Mouse (Mus musculus): Measurements from ENCODE around the gene Zcchc10. TPM values are rescaled to one million over a fixed set of nuclear protein-coding genes. Genes with fewer than 3 reads are reported as not detected.
"Not testable (repeated sequence)": the region's sequence is repeated elsewhere in the genome, so short reads cannot be mapped to it uniquely, and the experiment has no call there.

Gene Zcchc10
- polyA plus RNA-seq, 1 experiment from 2014 or later: 18.7 TPM

DNA sequence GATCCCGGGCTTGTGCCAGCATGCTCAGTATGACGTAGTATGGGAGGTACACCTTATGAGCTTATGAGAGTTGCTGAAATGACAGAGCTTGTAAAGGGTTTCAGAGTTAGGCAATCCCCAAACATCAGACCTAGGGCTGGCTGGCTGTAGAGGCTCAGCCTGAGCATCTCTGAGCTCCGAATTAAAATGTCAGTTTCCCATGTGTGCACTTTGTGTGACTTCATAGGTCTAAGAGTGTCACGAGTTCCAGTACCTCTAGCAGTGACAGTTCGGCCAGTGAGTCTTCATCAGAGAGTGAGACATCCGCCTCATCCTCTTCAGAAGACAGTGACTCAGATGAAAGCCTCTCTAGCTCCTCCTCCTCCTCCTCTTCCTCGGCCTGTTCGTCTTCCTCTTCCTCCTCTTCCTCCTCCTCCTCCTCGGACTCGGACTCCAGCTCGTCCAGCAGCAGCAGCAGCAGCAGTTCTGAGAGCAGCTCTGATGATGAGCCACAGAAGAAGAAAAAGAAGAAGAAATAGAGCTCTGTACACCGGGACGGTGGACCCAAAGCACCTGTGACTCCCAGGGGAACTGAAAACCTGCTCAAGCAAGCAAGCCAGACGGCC, 7.7 kb downstream of the Zcchc10 start:
- Histone ChIP-seq H3K36me3 (ENCODE audit: control insufficient read depth, insufficient read depth, low read length) (peaks cover 17% of the 10 kb centered on the region; the same call in 1 of the 2 replicates), H3K27ac (ENCODE audit: low read depth, low read length) (no peak overlapping the region), H3K4me1 (ENCODE audit: control insufficient read depth, insufficient read depth, low read length) (no peaks in the 10 kb centered on the region), H3K4me3 (ENCODE audit: low read depth, low read length) (no peak overlapping the region), H3K4me2 (ENCODE audit: low read depth, low read length) (no peak overlapping the region), H3K27me3 (ENCODE audit: control insufficient read depth, insufficient read depth, low read length) (no peaks in the 10 kb centered on the region), H3K9ac (replicated peaks; ENCODE audit: low read depth, low read length) (no peak overlapping the region), H3K9me3 (ENCODE audit: control insufficient read depth, low read length) (no peaks in the 10 kb centered on the region)
- ATAC-seq (ENCODE audit: low read depth): no peak
- WGBS: 93% methylated on average over 14 of the region's 14 CpGs

- Histone ChIP-seq H3K9me3 (ENCODE audit: control insufficient read depth, low read length) (no peaks in the 10 kb centered on the region), H3K4me2 (ENCODE audit: low read depth, low read length) (no peak overlapping the region), H3K4me1 (ENCODE audit: control insufficient read depth, insufficient read depth, low read length) (no peaks in the 10 kb centered on the region), H3K36me3 (ENCODE audit: control insufficient read depth, insufficient read depth, low read length) (peaks cover 8% of the 10 kb centered on the region; the same call in 1 of the 2 replicates), H3K9ac (replicated peaks; ENCODE audit: low read depth, low read length) (no peak overlapping the region), H3K4me3 (ENCODE audit: low read depth, low read length) (no peak overlapping the region), H3K27ac (ENCODE audit: low read depth, low read length) (no peak overlapping the region), H3K27me3 (ENCODE audit: control insufficient read depth, insufficient read depth, low read length) (no peaks in the 10 kb centered on the region)
- ATAC-seq (ENCODE audit: low read depth): no peak
- WGBS: 23% methylated on average over 3 of the region's 3 CpGs
These were observed 11.2 kb downstream of the Zcchc10 start for GRCm38 (mm10) chr11:53335505-53336181.

- Histone ChIP-seq H3K27ac (ENCODE audit: low read depth, low read length) (no peak overlapping the region), H3K36me3 (ENCODE audit: control insufficient read depth, insufficient read depth, low read length) (peaks cover 6% of the 10 kb centered on the region; the same call in 1 of the 2 replicates), H3K4me3 (ENCODE audit: low read depth, low read length) (no peak overlapping the region), H3K27me3 (ENCODE audit: control insufficient read depth, insufficient read depth, low read length) (no peaks in the 10 kb centered on the region), H3K9me3 (ENCODE audit: control insufficient read depth, low read length) (no peaks in the 10 kb centered on the region), H3K9ac (replicated peaks; ENCODE audit: low read depth, low read length) (no peak overlapping the region), H3K4me1 (ENCODE audit: control insufficient read depth, insufficient read depth, low read length) (no peaks in the 10 kb centered on the region), H3K4me2 (ENCODE audit: low read depth, low read length) (no peak overlapping the region)
- no peak for ATAC-seq (ENCODE audit: low read depth)
These were observed 11.7 kb downstream of the Zcchc10 start for GRCm38 (mm10) chr11:53336182-53336571.

DNA sequence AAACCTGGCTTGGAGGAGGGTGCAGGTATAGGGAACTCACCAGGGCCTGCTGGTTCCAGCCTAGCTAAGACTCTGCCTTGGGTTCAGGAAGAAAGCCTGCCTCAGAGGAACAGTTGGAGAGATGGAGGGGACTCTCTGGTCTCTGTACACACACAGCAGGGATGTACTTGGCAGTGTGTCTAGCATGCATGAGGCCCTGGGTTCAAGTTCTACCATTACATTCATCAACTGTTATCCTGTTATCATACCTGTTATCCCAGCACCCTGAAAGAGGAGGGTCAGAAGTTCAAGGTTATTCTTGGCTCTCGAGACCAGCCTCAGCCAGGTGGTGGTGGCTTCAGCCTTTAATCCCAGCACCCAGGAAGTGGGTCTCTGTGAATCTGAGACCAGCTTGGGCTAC, 12.4 kb downstream of the Zcchc10 start:
- no peak overlapping the region for H3K4me3 ChIP-seq (ENCODE audit: low read depth, low read length)
- no peaks in the 10 kb centered on the region for H3K27me3 ChIP-seq (ENCODE audit: control insufficient read depth, insufficient read depth, low read length)
- WGBS: 81% methylated on average over 1 of the region's 1 CpGs
- no peak overlapping the region for H3K27ac ChIP-seq (ENCODE audit: low read depth, low read length)
- H3K36me3 ChIP-seq (ENCODE audit: control insufficient read depth, insufficient read depth, low read length): peaks cover 3% of the 10 kb centered on the region; the same call in 1 of the 2 replicates
- no peak overlapping the region for H3K9ac ChIP-seq (replicated peaks; ENCODE audit: low read depth, low read length)
- H3K4me1 ChIP-seq (ENCODE audit: control insufficient read depth, insufficient read depth, low read length): no peaks in the 10 kb centered on the region
- no peaks in the 10 kb centered on the region for H3K9me3 ChIP-seq (ENCODE audit: control insufficient read depth, low read length)
- no peak for ATAC-seq (ENCODE audit: low read depth)
- no peak overlapping the region for H3K4me2 ChIP-seq (ENCODE audit: low read depth, low read length)

DNA sequence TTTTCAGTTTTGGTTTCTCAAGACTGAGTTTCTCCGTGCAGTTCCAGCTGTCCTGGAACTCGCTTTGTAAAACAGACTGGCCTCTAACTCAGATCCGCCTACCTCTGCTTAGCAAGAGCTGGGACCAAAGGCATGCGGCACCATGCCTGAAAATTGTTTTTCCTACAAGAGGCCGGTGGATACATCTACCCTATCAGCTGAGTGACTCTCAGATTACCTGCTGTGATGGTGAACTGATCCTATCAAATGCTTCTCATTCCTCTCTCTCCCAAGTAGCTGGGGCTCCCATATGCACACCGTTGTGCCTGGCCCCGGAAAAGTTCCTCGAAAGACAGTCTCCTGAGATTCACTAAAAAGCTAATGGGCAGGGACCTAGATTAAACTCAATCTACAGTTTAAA, 13.2 kb downstream of the Zcchc10 start:
- no peak overlapping the region for H3K27ac ChIP-seq (ENCODE audit: low read depth, low read length)
- no peak overlapping the region for H3K9ac ChIP-seq (replicated peaks; ENCODE audit: low read depth, low read length)
- 82% methylated on average over 8 of the region's 8 CpGs for WGBS
- H3K27me3 ChIP-seq (ENCODE audit: control insufficient read depth, insufficient read depth, low read length): no peaks in the 10 kb centered on the region
- no peaks in the 10 kb centered on the region for H3K9me3 ChIP-seq (ENCODE audit: control insufficient read depth, low read length)
- no peaks in the 10 kb centered on the region for H3K4me1 ChIP-seq (ENCODE audit: control insufficient read depth, insufficient read depth, low read length)
- ATAC-seq (ENCODE audit: low read depth): no peak
- H3K4me3 ChIP-seq (ENCODE audit: low read depth, low read length): no peak overlapping the region
- H3K4me2 ChIP-seq (ENCODE audit: low read depth, low read length): no peak overlapping the region
- H3K36me3 ChIP-seq (ENCODE audit: control insufficient read depth, insufficient read depth, low read length): 0 out of 2 replicates have a peak, but pooled peaks cover 3% of the 10 kb centered on the region

GRCm38 (mm10) chr11:53341019-53341418, 16.5 kb downstream of the Zcchc10 start:
- H3K4me3 ChIP-seq (ENCODE audit: low read depth, low read length); H3K27ac ChIP-seq (ENCODE audit: low read depth, low read length); H3K9ac ChIP-seq (replicated peaks; ENCODE audit: low read depth, low read length); H3K4me1 ChIP-seq (ENCODE audit: control insufficient read depth, insufficient read depth, low read length); H3K9me3 ChIP-seq (ENCODE audit: control insufficient read depth, low read length); H3K36me3 ChIP-seq (ENCODE audit: control insufficient read depth, insufficient read depth, low read length); ATAC-seq (ENCODE audit: low read depth); H3K4me2 ChIP-seq (ENCODE audit: low read depth, low read length); H3K27me3 ChIP-seq (ENCODE audit: control insufficient read depth, insufficient read depth, low read length): not testable (repeated sequence)
- 92% methylated on average over 10 of the region's 10 CpGs for WGBS

DNA sequence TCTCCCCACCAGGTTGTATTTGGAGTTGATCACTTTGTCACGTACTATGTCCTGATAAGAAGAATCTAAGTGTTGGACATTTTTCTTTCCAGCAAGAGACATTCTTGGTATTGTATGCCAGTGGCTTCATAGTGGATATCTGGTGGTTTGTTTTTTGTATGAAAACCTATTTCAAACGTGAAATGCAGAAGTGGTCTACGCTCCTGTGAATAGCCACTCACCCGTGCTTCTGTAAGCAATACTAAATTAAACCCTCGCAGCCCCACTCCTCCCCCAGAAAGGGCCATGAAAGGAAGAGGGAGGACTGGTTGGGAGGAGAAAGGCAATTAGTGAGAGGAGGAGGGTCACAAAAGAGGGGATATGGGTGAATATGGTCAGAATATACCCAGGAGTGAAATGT, 18.2 kb downstream of the Zcchc10 start:
- Histone ChIP-seq H3K27me3 (ENCODE audit: control insufficient read depth, insufficient read depth, low read length) (no peaks in the 10 kb centered on the region), H3K9me3 (ENCODE audit: control insufficient read depth, low read length) (no peaks in the 10 kb centered on the region), H3K36me3 (ENCODE audit: control insufficient read depth, insufficient read depth, low read length) (no peaks in the 10 kb centered on the region), H3K27ac (ENCODE audit: low read depth, low read length) (no peak overlapping the region), H3K4me1 (ENCODE audit: control insufficient read depth, insufficient read depth, low read length) (no peaks in the 10 kb centered on the region), H3K4me2 (ENCODE audit: low read depth, low read length) (no peak overlapping the region), H3K4me3 (ENCODE audit: low read depth, low read length) (no peak overlapping the region), H3K9ac (replicated peaks; ENCODE audit: low read depth, low read length) (no peak overlapping the region)
- no peak for ATAC-seq (ENCODE audit: low read depth)
- WGBS: 58% methylated on average over 5 of the region's 5 CpGs

DNA sequence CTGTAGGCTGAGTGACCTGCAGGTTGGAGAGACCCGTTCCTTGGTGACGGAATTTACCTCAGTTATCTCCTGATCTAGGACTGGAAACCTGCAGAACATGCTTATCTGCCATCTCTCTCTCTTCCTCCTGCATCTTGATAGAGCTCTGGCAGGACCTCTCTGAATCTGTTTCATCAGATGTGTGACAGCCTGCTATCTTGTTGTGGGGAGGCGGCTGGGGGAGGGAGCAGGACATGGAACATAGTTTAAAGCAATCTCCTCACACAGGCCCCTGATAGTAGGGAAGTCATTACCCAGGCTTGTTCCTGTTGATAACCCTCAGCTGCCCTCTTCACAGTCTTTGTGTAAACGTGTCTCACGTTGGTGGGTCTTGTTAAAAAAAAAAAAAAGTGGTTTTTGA, 20.8 kb downstream of the Zcchc10 start:
- H3K27me3 ChIP-seq (ENCODE audit: control insufficient read depth, insufficient read depth, low read length): no peaks in the 10 kb centered on the region
- 39% methylated on average over 5 of the region's 5 CpGs for WGBS
- H3K4me2 ChIP-seq (ENCODE audit: low read depth, low read length): no peak overlapping the region
- ATAC-seq (ENCODE audit: low read depth): no peak
- no peak overlapping the region for H3K9ac ChIP-seq (replicated peaks; ENCODE audit: low read depth, low read length)
- no peaks in the 10 kb centered on the region for H3K4me1 ChIP-seq (ENCODE audit: control insufficient read depth, insufficient read depth, low read length)
- H3K4me3 ChIP-seq (ENCODE audit: low read depth, low read length): no peak overlapping the region
- H3K36me3 ChIP-seq (ENCODE audit: control insufficient read depth, insufficient read depth, low read length): no peaks in the 10 kb centered on the region
- no peak overlapping the region for H3K27ac ChIP-seq (ENCODE audit: low read depth, low read length)
- no peaks in the 10 kb centered on the region for H3K9me3 ChIP-seq (ENCODE audit: control insufficient read depth, low read length)

GRCm38 (mm10) chr11:53345738-53346137, 21.3 kb downstream of the Zcchc10 start:
- Histone ChIP-seq H3K27me3 (ENCODE audit: control insufficient read depth, insufficient read depth, low read length) (no peaks in the 10 kb centered on the region), H3K4me2 (ENCODE audit: low read depth, low read length) (no peak overlapping the region), H3K27ac (ENCODE audit: low read depth, low read length) (no peak overlapping the region), H3K9me3 (ENCODE audit: control insufficient read depth, low read length) (no peaks in the 10 kb centered on the region), H3K4me1 (ENCODE audit: control insufficient read depth, insufficient read depth, low read length) (no peaks in the 10 kb centered on the region), H3K4me3 (ENCODE audit: low read depth, low read length) (no peak overlapping the region), H3K36me3 (ENCODE audit: control insufficient read depth, insufficient read depth, low read length) (no peaks in the 10 kb centered on the region), H3K9ac (replicated peaks; ENCODE audit: low read depth, low read length) (no peak overlapping the region)
- ATAC-seq (ENCODE audit: low read depth): no peak
- WGBS: 78% methylated on average over 2 of the region's 2 CpGs
